Mouse (Mus musculus): ENCODE data around the gene Kdr.

GRCm38 (mm10) chr5:75938012-75938411 lies 40.2 kb downstream of the Kdr start:
- TF ChIP-seq CTCF (IDR thresholded peaks at IDR 0.05; ENCODE audit: borderline replicate concordance, control insufficient read depth, extremely low read depth, insufficient read depth, low read length, poor library complexity) = no peak
- no peak for TF ChIP-seq POLR2A (IDR thresholded peaks at IDR 0.05; ENCODE audit: control insufficient read depth, extremely low read depth, insufficient read depth, low read length, poor library complexity)

All from thymus, adult 2 months (tissue).